Mouse (Mus musculus) gastrocnemius, postnatal 14 days (tissue): ENCODE results near the gene Adamts7. TPM values are rescaled to one million over a fixed set of nuclear protein-coding genes. Genes with fewer than 3 reads are reported as not detected.

Experiments
- DNase-seq: peaks from one replicate; pipeline ENCODE4 v3.0.0; 2021; ENCODE audit warnings: mixed read lengths
- intact Hi-C: fragments of 180-260 bp; cut with DNase I; formaldehyde crosslinking; loops from one replicate; pipeline ENCODE4 v1.15.1; 2025; ENCODE audit warnings: low total_unique reads
- total RNA-seq, 2 experiments: library from RNA; stranded (reverse); gene quantifications; 2 replicates each; pipeline ENCODE4 v1.2.3; 2021

Adamts7 gene
- total RNA-seq, 2 experiments from 2014 or later = 4.3 TPM

DNA sequence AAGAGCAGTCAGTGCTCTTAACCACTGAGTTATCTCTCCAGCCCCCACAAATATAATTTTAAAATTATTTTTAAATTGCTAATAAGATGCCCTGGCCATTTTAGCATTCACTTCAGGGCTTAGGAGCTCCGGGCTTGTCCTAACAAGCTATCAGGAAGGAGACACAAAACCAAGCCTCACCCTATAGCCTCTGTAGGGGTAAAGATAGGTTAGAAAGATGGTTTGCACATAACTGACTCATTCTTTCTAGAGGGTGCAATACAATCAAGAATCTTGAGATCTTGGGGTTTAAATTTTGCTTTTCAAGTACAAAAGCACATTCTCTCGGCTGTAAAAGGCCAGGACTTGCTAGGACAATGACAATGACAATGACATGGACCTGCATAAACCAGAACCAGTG is 86.2 kb downstream of the Adamts7 start:
- DNase-seq = no peak
- intact Hi-C loops = no loop called here

DNA sequence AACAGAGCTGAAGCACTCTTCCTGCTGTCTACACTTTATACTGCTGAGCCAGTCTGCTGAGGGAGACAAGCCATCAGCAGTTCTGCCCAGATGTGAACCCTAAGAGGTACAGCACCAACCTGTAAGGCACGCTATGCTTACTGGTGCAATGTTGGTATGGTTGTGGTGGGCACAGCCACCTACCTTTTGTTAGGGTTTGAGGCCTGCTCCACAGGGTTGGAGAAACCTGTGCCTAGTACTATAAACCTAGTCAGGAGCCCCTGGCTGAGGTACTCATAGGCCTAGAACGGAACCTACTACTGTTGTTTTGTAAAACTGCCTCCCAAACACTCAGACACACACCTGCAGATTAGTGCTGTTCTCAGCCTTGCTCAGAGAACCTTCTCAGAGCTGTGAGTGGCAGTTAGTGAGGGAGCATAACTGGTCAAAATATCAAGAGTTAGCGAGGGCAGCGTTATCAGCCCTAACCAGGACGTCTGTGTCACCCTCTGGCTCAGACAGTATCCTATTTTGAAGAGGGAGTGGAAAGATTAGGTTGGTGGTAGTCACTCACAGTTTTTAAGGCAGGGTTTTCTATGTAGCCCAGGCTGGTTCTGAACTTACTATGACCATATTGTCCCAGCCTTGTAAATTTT is 87.4 kb downstream of the Adamts7 start:
- intact Hi-C loops = no loop called here
- DNase-seq = no peak

DNA sequence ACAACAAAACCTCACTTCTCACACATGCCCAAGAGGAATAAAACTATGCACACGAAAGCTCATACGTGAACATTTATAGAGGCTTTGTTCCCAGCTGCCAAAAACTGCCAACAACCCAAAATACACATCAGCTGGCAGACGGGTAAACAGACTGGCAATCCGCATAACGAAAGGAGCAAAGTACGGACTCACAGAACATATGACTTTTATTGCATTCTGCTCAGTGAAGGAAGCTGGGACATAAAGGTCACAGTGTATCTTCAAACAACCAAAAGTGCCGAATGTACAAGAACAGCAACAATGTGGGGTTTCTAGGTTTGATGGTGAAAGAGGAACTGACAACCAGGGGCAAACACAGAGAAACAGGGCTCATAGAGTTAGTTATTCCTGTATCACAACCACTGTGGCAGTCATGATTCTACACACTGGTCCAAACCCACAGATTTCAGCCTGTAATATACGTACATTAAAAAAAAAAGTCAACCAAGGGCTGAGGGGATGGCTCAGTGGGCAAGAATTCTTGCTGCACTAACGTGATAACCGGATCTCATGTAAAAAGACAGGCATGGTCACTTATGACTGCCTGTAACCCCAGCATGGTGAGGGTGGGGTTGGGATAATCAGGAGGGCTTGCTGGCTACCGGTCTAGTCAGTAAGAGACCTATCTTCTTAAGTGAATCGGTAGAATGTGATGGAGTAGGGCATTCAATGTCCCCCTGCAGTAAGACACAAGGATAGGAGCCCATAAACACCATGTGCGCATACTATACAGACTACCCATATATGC is 88.3 kb downstream of the Adamts7 start:
- DNase-seq = no peak
- intact Hi-C loops = no loop called here

DNA sequence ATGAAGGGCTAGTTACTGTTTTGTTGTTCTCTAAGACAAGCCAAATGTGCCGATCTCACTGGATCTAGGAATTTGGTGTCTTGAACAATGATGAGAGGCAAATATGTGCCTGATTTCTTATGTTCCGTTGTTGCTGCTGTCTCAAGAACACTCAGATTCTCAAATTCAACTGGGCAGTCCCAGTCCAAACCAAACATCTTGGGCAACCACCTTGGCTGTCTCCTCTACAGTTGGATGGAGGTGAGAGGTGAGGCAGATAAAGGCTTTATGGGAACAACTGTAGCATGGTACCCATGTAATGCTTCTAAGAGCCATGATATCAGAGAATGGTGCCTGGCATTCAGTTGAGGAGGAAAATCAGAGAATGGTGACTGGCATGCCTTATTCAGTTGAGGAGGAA is 90.3 kb downstream of the Adamts7 start:
- intact Hi-C loops = no loop called here

DNA sequence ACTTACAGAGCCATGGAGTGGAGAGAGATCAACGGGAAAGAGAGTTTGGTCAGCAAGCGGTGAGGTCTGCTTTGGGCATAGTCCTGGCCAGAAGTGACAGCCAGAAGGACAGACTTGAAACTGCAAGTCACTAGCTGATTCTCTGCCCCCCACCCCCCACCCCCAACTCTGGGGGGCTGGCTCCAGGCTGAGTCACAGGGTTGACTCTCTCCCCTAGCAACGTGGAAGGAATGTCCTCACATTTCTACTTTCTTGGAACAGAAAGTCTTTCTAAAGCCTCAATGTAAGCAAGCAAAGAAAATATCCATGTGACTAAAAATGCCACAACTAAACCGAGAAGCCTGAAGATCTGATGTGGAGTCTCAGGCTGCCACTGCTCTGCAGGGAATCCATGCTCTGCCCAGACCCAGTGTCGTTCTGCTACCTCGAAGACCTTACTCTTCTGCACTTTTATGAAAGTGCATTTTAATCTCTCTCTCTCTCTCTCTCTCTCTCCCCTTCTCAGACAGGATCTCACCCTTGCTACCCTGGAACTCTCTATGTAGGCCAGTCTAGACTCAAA is 93.1 kb downstream of the Adamts7 start:
- no peak for DNase-seq
- intact Hi-C loops = no loop called here

More for the DNA sequence above, 90.3 kb downstream of the Adamts7 start:
- DNase-seq = no peak

DNA sequence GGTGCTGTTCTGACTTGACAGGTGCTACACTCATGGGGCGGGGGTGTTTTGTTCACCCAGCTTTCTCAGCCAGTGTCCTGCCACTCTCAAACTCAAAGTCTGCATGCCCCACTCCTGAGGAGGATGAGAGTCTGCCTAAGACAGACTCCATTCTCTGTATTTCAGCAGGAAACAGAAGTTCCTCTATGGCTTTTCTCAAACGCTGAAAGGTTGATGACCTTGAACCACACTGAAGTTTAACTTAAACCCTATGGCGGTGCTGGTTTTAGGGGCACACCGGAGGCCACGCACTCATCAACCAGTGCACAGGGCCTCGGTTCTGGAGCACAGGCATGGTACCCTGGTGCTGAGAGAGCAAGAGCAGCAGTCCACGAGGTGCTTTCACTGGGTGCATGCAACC is 94.4 kb downstream of the Adamts7 start:
- no peak for DNase-seq
- intact Hi-C loops = no loop called here

Other genes starting within 250 kb of the Adamts7 start
- gene Ctsh, start 108.9 kb upstream of the Adamts7 start, total RNA-seq = 10 to 100 TPM; 20.9 to 22.6 TPM
- gene Morf4l1, start 48.3 kb upstream of the Adamts7 start, total RNA-seq = 100 to 1,000 TPM; 156 to 165 TPM
- 10 to 100 TPM; 11.3 to 13.4 TPM for gene Tbc1d2b, start 107.7 kb downstream of the Adamts7 start, total RNA-seq